Mouse (Mus musculus) C2C12 (cell line): ENCODE measurements around the gene Sugp2.

ENCODE experiments used
- CEBPB ChIP-seq: IDR thresholded peaks from one replicate; pipeline ENCODE4 v1.6.1; 2011; ENCODE audit warnings: low read depth, mild to moderate bottlenecking, control low read depth, moderate library complexity
- CTCF ChIP-seq: IDR thresholded peaks from one replicate; pipeline ENCODE4 v1.5.1; 2011; ENCODE audit not compliant: control insufficient read depth, insufficient read depth, insufficient read length
- FOSL1 ChIP-seq: IDR thresholded peaks from one replicate; pipeline ENCODE4 v1.8.0; 2011; ENCODE audit warnings: mild to moderate bottlenecking, low read length; ENCODE audit not compliant: poor library complexity, insufficient read depth, severe bottlenecking
- MAX ChIP-seq: IDR thresholded peaks from one replicate; pipeline ENCODE4 v1.6.1; 2011; ENCODE audit warnings: mild to moderate bottlenecking, control low read depth
- MYOD1 ChIP-seq: IDR thresholded peaks from one replicate; pipeline ENCODE4 v1.6.1; 2011; ENCODE audit warnings: low read depth; ENCODE audit not compliant: control insufficient read depth, insufficient read length
- MYOG ChIP-seq: IDR thresholded peaks from one replicate; pipeline ENCODE4 v1.6.1; 2011; ENCODE audit not compliant: control insufficient read depth, insufficient read length; ENCODE audit errors: extremely low read depth
- USF1 ChIP-seq: IDR thresholded peaks from one replicate; pipeline ENCODE4 v1.6.1; 2011; ENCODE audit warnings: low read depth, mild to moderate bottlenecking, control low read depth, moderate library complexity

- TF ChIP-seq CTCF (no peak), MYOG (no peak), FOSL1 (no peak), MAX (no peak), USF1 (no peak), CEBPB (no peak), MYOD1 (no peak)
Observed at GRCm38 (mm10) chr8:70210538-70210937, 23.5 kb upstream of the Sugp2 start.
